Mouse (Mus musculus) adrenal gland, adult 18-20 months (tissue): ENCODE results near the gene Tmem50a. TPM values are rescaled to one million over a fixed set of nuclear protein-coding genes. Genes with fewer than 3 reads are reported as not detected.

Experiments used
- DNase-seq, 2 experiments: peaks; one replicate each; pipeline ENCODE4 v3.0.0; 2021 to 2022; ENCODE audit warnings: low spot score in 2 of 2
- long read RNA-seq, 2 experiments: library from polyadenylated mRNA; stranded (forward); transcript quantifications; one replicate each; pipeline ENCODE4 v2.0.0; 2021
- total RNA-seq, 2 experiments: library from RNA; stranded (reverse); gene quantifications; 1 replicate in 1 of 2; 2 replicates in 1 of 2; pipeline ENCODE4 v1.2.3; 2021

The Tmem50a gene
- 100 to 1,000 TPM; 160 to 339 TPM for total RNA-seq
- long read RNA-seq, experiment 1, transcript Tmem50a-201 (7 exons, 1,204 nt): major isoform, 57 of 67 reads
- long read RNA-seq, experiment 1, transcript Tmem50a-202 (7 exons, 719 nt): minor isoform, 5 of 67 reads
- long read RNA-seq, experiment 1, partial matches to known transcripts: 0 of 67 reads
- long read RNA-seq, experiment 1, other reads (novel, unspliced or antisense): 5 of 67 reads
- long read RNA-seq, experiment 2, transcript Tmem50a-202 (7 exons, 719 nt): minor isoform, 28 of 433 reads
- long read RNA-seq, experiment 2, transcript Tmem50a-201 (7 exons, 1,204 nt): major isoform, 352 of 433 reads
- long read RNA-seq, experiment 2, partial matches to known transcripts: 15 of 433 reads
- long read RNA-seq, experiment 2, other reads (novel, unspliced or antisense): 38 of 433 reads

- DNase-seq: peak; percentile 94 to 96
Measured at GRCm38 (mm10) chr4:134914864-134915209, at the start of gene Tmem50a. Gene Tmem50a (minus strand): TSS chr4:134915024.

- DNase-seq: peak in 1 of 2 experiments; percentile 43
Measured at GRCm38 (mm10) chr4:134963021-134963776, 48.4 kb upstream of the Tmem50a start.

GRCm38 (mm10) chr4:134956328-134956727, 41.5 kb upstream of the Tmem50a start:
- peak; percentile 64 to 71 for DNase-seq

- DNase-seq: no peak
Measured at GRCm38 (mm10) chr4:134955845-134956244, 41.0 kb upstream of the Tmem50a start.

- no peak for DNase-seq
Measured at GRCm38 (mm10) chr4:134955196-134955595, 40.4 kb upstream of the Tmem50a start.

- DNase-seq: no peak
Measured at GRCm38 (mm10) chr4:134954461-134954860, 39.6 kb upstream of the Tmem50a start.

GRCm38 (mm10) chr4:134950518-134951091, 35.8 kb upstream of the Tmem50a start:
- DNase-seq: no peak

- peak; percentile 61 to 65 for DNase-seq
Measured at GRCm38 (mm10) chr4:134946024-134946744, 31.4 kb upstream of the Tmem50a start.

- DNase-seq: no peak
Measured at GRCm38 (mm10) chr4:134943758-134944538, 29.1 kb upstream of the Tmem50a start.

- DNase-seq: no peak
Measured at GRCm38 (mm10) chr4:134939900-134940299, 25.1 kb upstream of the Tmem50a start.

- no peak for DNase-seq
Measured at GRCm38 (mm10) chr4:134937240-134938176, 22.7 kb upstream of the Tmem50a start.

- peak; percentile 86 to 87 for DNase-seq
Measured at GRCm38 (mm10) chr4:134930684-134931481, 16.1 kb upstream of the Tmem50a start, which contains the start of gene Syf2. Gene Syf2 (plus strand): TSS chr4:134930898.

- DNase-seq: no peak
Measured at GRCm38 (mm10) chr4:134930190-134930589, 15.4 kb upstream of the Tmem50a start.

GRCm38 (mm10) chr4:134929536-134929935, 14.7 kb upstream of the Tmem50a start:
- DNase-seq: no peak

GRCm38 (mm10) chr4:134928464-134928836, 13.6 kb upstream of the Tmem50a start:
- no peak for DNase-seq

GRCm38 (mm10) chr4:134927815-134928463, 13.1 kb upstream of the Tmem50a start:
- no peak for DNase-seq

GRCm38 (mm10) chr4:134925206-134925605, 10.4 kb upstream of the Tmem50a start:
- DNase-seq: no peak
